Mouse (Mus musculus): ENCODE results near the gene Gimap1. TPM values are rescaled to one million over a fixed set of nuclear protein-coding genes. Genes with fewer than 3 reads are reported as not detected.

Gimap1 gene
- polyA plus RNA-seq, 1 experiment: 2.0 TPM

DNA sequence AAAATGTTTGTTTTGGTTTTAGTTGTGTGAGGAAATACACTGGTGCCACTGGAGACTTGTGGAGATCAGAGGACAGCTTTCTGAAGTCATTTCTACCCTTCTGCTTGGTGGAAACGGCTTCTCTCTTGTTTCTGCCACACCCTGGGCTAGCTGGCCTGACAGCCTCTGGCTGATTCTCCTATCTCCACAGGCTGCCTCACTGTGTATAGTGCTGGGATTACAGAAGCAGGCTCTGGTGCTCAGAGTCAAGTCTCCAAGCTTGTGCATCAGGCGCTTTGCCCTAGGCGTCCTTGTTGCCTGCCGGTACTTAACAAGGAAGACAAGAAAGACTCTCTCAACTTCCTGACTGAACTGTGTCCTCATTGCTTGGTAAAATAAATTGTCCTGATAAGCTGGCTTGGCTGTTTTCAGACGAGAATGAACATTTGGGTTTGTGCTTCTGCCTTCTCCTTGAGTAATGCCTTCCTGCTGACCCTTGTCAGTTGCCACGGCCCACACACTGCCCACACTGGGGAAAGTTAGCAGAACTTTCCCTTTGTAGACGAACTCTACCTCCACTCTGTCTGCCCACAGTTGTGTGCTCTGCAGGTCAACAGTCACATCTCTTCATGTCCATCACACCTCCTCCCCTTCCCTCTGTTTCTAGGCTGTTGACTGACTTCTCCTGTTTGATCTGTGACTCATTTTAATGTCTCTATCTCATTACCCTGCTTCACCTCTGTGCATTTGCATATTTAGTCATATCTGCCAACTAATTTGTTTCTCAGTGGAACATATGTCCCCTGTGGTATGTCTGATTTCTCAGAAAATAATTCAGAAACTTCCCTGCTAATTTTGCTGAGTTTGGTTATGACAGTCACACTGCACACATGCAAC lies 8.5 kb downstream of the Gimap1 start:
- H3K4me3 ChIP-seq (ENCODE audit: insufficient read depth, low read depth, low read length): peak overlapping the region; percentile 64
- peaks cover 8% of the 10 kb centered on the region for H3K4me1 ChIP-seq (ENCODE audit: control insufficient read depth, insufficient read depth, insufficient read length, low read length)
- H3K27ac ChIP-seq (replicated peaks; ENCODE audit: low read depth, low read length): peak overlapping the region; percentile 96

DNA sequence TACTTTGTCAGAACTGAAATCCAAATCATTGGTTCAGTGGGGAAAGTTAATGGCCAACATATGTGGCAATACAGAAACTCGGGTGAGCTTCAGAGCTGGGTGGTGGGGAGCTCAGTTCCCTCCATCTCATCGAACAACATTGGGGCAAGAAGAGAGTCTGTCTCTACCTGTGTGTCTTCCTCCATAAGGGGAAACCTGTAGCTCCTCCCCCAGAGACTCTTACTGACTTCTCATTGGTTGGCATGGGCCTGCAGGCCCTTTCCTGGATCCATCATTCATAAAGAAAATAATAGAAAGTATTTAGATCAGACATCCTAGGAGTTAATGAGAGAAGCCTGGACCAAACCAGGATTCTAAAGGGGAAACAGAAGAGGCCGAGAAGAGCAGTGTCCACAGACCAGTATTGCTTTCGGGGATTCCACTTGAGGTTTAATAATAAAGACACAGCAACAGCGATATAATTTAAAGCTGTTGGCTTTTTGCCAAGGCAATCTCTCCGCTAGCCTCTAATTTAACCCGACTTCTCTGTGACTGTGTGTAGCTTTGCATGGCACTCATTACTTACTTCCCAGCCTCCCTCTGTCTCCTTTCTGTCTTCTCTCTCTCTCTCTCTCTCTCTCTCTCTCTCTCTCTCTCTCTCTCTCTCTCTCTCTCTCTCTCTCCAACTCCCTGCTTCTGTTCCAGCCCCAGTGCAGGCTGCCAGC lies 24.9 kb downstream of the Gimap1 start:
- Histone ChIP-seq H3K4me1 (ENCODE audit: control insufficient read depth, insufficient read depth, insufficient read length, low read length) (no peaks in the 10 kb centered on the region), H3K27ac (replicated peaks; ENCODE audit: low read depth, low read length) (no peak overlapping the region), H3K4me3 (ENCODE audit: insufficient read depth, low read depth, low read length) (no peak overlapping the region)

- no peak overlapping the region for H3K4me3 ChIP-seq (ENCODE audit: insufficient read depth, low read depth, low read length)
- H3K27ac ChIP-seq (replicated peaks; ENCODE audit: low read depth, low read length): no peak overlapping the region
- H3K4me1 ChIP-seq (ENCODE audit: control insufficient read depth, insufficient read depth, insufficient read length, low read length): no peaks in the 10 kb centered on the region
Observed at GRCm38 (mm10) chr6:48764496-48764895, 25.6 kb downstream of the Gimap1 start.

- Histone ChIP-seq H3K4me1 (ENCODE audit: control insufficient read depth, insufficient read depth, insufficient read length, low read length) (no peaks in the 10 kb centered on the region), H3K27ac (replicated peaks; ENCODE audit: low read depth, low read length) (no peak overlapping the region), H3K4me3 (ENCODE audit: insufficient read depth, low read depth, low read length) (no peak overlapping the region)
Observed at GRCm38 (mm10) chr6:48768178-48768869, 29.5 kb downstream of the Gimap1 start.

DNA sequence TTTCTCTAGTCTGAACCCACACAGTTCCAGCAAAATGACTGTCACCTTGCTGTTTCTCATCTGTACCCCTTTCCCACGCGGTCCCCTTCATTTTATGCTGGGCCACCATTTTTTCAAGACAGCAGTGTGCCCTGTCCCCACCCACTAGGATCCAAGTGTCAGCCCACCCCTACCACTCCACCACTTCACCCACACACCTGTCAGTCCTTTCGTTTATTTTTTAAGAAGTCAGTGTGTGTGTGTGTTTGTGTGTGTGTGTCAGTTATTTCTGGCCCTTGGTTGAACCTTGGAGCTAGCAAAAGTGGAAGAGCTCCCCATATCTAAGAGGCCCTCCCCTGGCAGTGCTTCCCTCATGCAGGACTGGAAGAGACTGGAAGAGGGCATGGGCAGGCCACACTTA lies 30.1 kb downstream of the Gimap1 start:
- Histone ChIP-seq H3K27ac (replicated peaks; ENCODE audit: low read depth, low read length) (no peak overlapping the region), H3K4me3 (ENCODE audit: insufficient read depth, low read depth, low read length) (no peak overlapping the region), H3K4me1 (ENCODE audit: control insufficient read depth, insufficient read depth, insufficient read length, low read length) (no peaks in the 10 kb centered on the region)

DNA sequence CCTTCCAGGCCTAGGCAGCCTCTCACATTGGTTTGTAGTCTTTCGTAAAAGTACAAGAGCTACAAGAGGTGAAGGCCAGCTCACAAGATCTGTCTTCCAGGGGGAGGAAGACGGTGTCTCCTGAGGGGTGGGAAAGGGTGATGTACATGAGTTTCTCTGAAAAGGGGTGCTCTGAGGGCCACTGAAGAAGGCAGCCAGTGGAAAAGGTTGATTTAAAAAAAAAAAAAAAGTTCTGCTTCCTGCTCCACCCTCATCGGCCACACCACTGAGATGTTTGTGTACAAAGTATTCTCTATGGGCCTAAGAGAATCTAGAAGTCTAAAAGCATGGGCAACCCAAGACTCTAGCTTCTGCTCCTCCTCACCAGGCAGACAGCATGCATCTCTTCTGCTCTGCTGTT lies 31.8 kb downstream of the Gimap1 start, which contains the start of gene Gimap3:
Gene Gimap3 (minus strand): TSS at position 156 of the 400 bp plus-strand sequence.
- Histone ChIP-seq H3K4me3 (ENCODE audit: insufficient read depth, low read depth, low read length) (no peak within 1 kb of the TSS), H3K4me1 (ENCODE audit: control insufficient read depth, insufficient read depth, insufficient read length, low read length) (no peaks in the 10 kb centered on the region), H3K27ac (replicated peaks; ENCODE audit: low read depth, low read length) (no peak within 1 kb of the TSS)

DNA sequence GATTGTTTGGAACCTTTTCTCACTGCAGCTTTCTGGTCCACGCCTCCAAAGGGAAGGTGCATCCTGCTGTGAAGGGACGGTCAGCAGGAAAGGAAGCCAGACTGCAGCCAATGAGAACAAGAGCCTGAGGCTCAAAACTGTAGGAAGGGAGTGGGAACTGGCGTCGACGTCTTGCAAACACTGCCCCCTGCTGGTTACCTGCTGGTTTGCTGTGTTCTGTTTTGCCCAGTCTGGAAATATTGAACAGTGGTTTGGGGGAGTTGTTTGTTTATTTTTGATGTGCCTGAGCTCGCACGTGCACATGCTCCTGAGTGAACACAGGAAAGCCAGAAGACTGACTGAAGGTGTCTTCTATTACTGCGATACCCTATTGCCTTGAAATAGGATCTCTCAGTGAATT lies 33.2 kb downstream of the Gimap1 start:
- Histone ChIP-seq H3K27ac (replicated peaks; ENCODE audit: low read depth, low read length) (no peak overlapping the region), H3K4me3 (ENCODE audit: insufficient read depth, low read depth, low read length) (no peak overlapping the region), H3K4me1 (ENCODE audit: control insufficient read depth, insufficient read depth, insufficient read length, low read length) (no peaks in the 10 kb centered on the region)

DNA sequence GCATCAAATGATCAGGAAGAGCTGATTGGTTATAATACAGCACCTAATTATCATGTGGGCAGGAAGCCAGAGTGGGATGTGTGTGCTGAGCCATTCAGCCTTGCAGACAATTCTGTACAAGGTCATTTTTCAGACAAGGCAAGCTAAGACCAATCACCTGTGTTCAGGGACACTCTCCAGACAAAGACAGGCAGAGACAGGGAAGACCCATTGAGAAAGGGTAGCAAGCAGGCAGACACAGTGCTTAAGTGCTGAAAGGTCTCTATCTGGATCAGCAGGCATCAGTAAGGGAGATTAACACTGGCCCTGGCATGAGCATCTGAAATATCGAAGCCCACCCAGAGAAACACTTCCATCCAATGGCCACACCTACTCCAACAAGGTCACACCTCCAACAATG lies 45.6 kb downstream of the Gimap1 start:
- Histone ChIP-seq H3K27ac (replicated peaks; ENCODE audit: low read depth, low read length) (no peak overlapping the region), H3K4me1 (ENCODE audit: control insufficient read depth, insufficient read depth, insufficient read length, low read length) (no peaks in the 10 kb centered on the region), H3K4me3 (ENCODE audit: insufficient read depth, low read depth, low read length) (no peak overlapping the region)

GRCm38 (mm10) chr6:48785189-48785588 lies 46.3 kb downstream of the Gimap1 start:
- Histone ChIP-seq H3K4me1 (ENCODE audit: control insufficient read depth, insufficient read depth, insufficient read length, low read length) (no peaks in the 10 kb centered on the region), H3K4me3 (ENCODE audit: insufficient read depth, low read depth, low read length) (no peak overlapping the region), H3K27ac (replicated peaks; ENCODE audit: low read depth, low read length) (no peak overlapping the region)

DNA sequence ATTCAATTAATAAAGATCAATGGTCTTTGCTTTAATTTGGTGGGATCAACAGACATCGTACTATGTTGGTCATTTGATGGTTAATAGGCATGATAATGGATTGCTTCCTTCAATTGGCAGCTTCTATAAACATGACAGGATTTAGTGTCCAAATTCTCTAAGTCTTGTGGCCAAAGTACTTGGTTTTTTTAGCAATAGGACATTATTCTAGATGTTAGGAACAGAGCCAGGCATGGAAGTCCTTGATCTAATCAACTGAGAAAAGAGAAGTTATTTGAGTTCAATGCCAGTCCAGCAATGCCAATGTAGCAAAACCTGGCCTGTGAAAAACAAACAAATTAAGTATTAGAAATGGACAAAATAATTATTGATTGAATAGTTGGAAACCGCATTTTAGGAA lies 46.7 kb downstream of the Gimap1 start:
- Histone ChIP-seq H3K27ac (replicated peaks; ENCODE audit: low read depth, low read length) (no peak overlapping the region), H3K4me1 (ENCODE audit: control insufficient read depth, insufficient read depth, insufficient read length, low read length) (no peaks in the 10 kb centered on the region), H3K4me3 (ENCODE audit: insufficient read depth, low read depth, low read length) (no peak overlapping the region)

DNA sequence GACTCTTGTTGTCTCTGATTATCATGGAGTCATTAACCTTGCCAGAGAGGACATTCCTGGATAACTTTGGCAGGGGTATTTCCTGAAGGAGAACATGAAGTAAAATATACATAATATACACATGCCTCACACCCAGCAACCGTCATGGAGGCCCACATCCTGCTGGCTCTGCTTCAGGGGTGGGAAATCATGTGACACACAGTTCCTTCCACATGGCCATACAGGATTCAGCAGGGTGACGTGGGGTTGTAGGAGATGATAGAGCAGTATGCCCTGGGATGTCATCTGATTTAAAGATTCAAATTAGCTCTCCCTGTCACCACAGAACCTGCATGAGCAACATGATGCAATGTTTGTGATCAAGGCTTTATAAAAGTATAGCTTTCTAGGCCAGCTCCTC lies 49.0 kb downstream of the Gimap1 start:
- Histone ChIP-seq H3K4me1 (ENCODE audit: control insufficient read depth, insufficient read depth, insufficient read length, low read length) (no peaks in the 10 kb centered on the region), H3K4me3 (ENCODE audit: insufficient read depth, low read depth, low read length) (no peak overlapping the region), H3K27ac (replicated peaks; ENCODE audit: low read depth, low read length) (no peak overlapping the region)

Other genes starting within 250 kb of the Gimap1 start
- gene Atp6v0e2, start 201.4 kb upstream of the Gimap1 start, polyA plus RNA-seq (2012; ENCODE audit: insufficient read depth, insufficient read length, missing spikeins): 3.1 and 4.0 TPM in 2 replicates
- 9.1 and 22.4 TPM in 2 replicates for gene Lrrc61, start 184.3 kb upstream of the Gimap1 start, polyA plus RNA-seq (2012; ENCODE audit: insufficient read depth, insufficient read length, missing spikeins)
- gene Rarres2, start 166.3 kb upstream of the Gimap1 start, polyA plus RNA-seq (2012; ENCODE audit: insufficient read depth, insufficient read length, missing spikeins): 260 and 356 TPM in 2 replicates
- gene Gm45021, start 149.4 kb upstream of the Gimap1 start, polyA plus RNA-seq (2012; ENCODE audit: insufficient read depth, insufficient read length, missing spikeins): not detected in 2 replicates
- gene Repin1, start 145.2 kb upstream of the Gimap1 start, polyA plus RNA-seq (2012; ENCODE audit: insufficient read depth, insufficient read length, missing spikeins): 14.1 and 17.4 TPM in 2 replicates
- not detected in 2 replicates for gene Gm44965, start 145.1 kb upstream of the Gimap1 start, polyA plus RNA-seq (2012; ENCODE audit: insufficient read depth, insufficient read length, missing spikeins)
- 1.2 and 2.3 TPM in 2 replicates for gene Zfp775, start 137.0 kb upstream of the Gimap1 start, polyA plus RNA-seq (2012; ENCODE audit: insufficient read depth, insufficient read length, missing spikeins)
- gene AI854703, start 112.3 kb upstream of the Gimap1 start, polyA plus RNA-seq (2012; ENCODE audit: insufficient read depth, insufficient read length, missing spikeins): 2.3 and 2.9 TPM in 2 replicates
- gene Gimap8, start 91.8 kb upstream of the Gimap1 start, polyA plus RNA-seq (2012; ENCODE audit: insufficient read depth, insufficient read length, missing spikeins): 3.4 and 5.1 TPM in 2 replicates
- 2.5 and 5.9 TPM in 2 replicates for gene Gimap9, start 62.9 kb upstream of the Gimap1 start, polyA plus RNA-seq (2012; ENCODE audit: insufficient read depth, insufficient read length, missing spikeins)
- gene Gimap4, start 54.5 kb upstream of the Gimap1 start, polyA plus RNA-seq (2012; ENCODE audit: insufficient read depth, insufficient read length, missing spikeins): 13.3 and 27.1 TPM in 2 replicates
- 27.2 and 40.0 TPM in 2 replicates for gene Gimap6, start 30.8 kb upstream of the Gimap1 start, polyA plus RNA-seq (2012; ENCODE audit: insufficient read depth, insufficient read length, missing spikeins)
- gene Gm28053, start 20.4 kb upstream of the Gimap1 start, polyA plus RNA-seq (2012; ENCODE audit: insufficient read depth, insufficient read length, missing spikeins): not detected in 2 replicates
- gene Gimap7, start 20.4 kb upstream of the Gimap1 start, polyA plus RNA-seq (2012; ENCODE audit: insufficient read depth, insufficient read length, missing spikeins): not detected in 2 replicates
- 2.2 and 2.5 TPM in 2 replicates for gene Gimap5, start 7.1 kb downstream of the Gimap1 start, polyA plus RNA-seq (2012; ENCODE audit: insufficient read depth, insufficient read length, missing spikeins)
- 0.75 and 0.79 TPM in 2 replicates for gene Gimap3, start 31.8 kb downstream of the Gimap1 start, polyA plus RNA-seq (2012; ENCODE audit: insufficient read depth, insufficient read length, missing spikeins)
- 6.5 and 13.7 TPM in 2 replicates for gene Tmem176a, start 101.9 kb downstream of the Gimap1 start, polyA plus RNA-seq (2012; ENCODE audit: insufficient read depth, insufficient read length, missing spikeins)
- 17.6 and 21.0 TPM in 2 replicates for gene Tmem176b, start 102.4 kb downstream of the Gimap1 start, polyA plus RNA-seq (2012; ENCODE audit: insufficient read depth, insufficient read length, missing spikeins)
- gene Aoc1, start 133.8 kb downstream of the Gimap1 start, polyA plus RNA-seq (2012; ENCODE audit: insufficient read depth, insufficient read length, missing spikeins): not detected in 2 replicates
- gene 1600015I10Rik, start 190.8 kb downstream of the Gimap1 start, polyA plus RNA-seq (2012; ENCODE audit: insufficient read depth, insufficient read length, missing spikeins): 0.46 TPM in 1 of 2 replicates, not detected in the other
- gene Doxl2, start 235.9 kb downstream of the Gimap1 start, polyA plus RNA-seq (2012; ENCODE audit: insufficient read depth, insufficient read length, missing spikeins): not detected in 2 replicates
- not detected in 2 replicates for gene Svs1, start 247.8 kb downstream of the Gimap1 start, polyA plus RNA-seq (2012; ENCODE audit: insufficient read depth, insufficient read length, missing spikeins)